Mouse (Mus musculus): ENCODE results near the gene Fbxo36.

Gene Fbxo36

GRCm38 (mm10) chr1:84890503-84890902 lies 50.9 kb downstream of the Fbxo36 start:
- in situ Hi-C loops (cut with MseI, MboI), result no loop called here

GRCm38 (mm10) chr1:84891746-84892145 lies 52.1 kb downstream of the Fbxo36 start:
- in situ Hi-C loops (cut with MseI, MboI), result no loop called here

- in situ Hi-C loops (cut with MseI, MboI), result no loop called here
Measured at GRCm38 (mm10) chr1:84897364-84897763, 57.7 kb downstream of the Fbxo36 start.

GRCm38 (mm10) chr1:84899156-84899555 lies 59.5 kb downstream of the Fbxo36 start:
- in situ Hi-C loops (cut with MseI, MboI), result no loop called here

GRCm38 (mm10) chr1:84904467-84904866 lies 64.8 kb downstream of the Fbxo36 start:
- in situ Hi-C loops (cut with MseI, MboI), result no loop called here

- in situ Hi-C loops (cut with MseI, MboI), result no loop called here
Measured at GRCm38 (mm10) chr1:84910177-84910804, 70.7 kb downstream of the Fbxo36 start.

- in situ Hi-C loops (cut with MseI, MboI), result no loop called here
Measured at GRCm38 (mm10) chr1:84912571-84912970, 72.9 kb downstream of the Fbxo36 start.

- in situ Hi-C loops (cut with MseI, MboI), result no loop called here
Measured at GRCm38 (mm10) chr1:84915010-84915409, 75.4 kb downstream of the Fbxo36 start.

GRCm38 (mm10) chr1:84918865-84919264 lies 79.2 kb downstream of the Fbxo36 start:
- in situ Hi-C loops (cut with MseI, MboI), result no loop called here

- in situ Hi-C loops (cut with MseI, MboI), result no loop called here
Measured at GRCm38 (mm10) chr1:84923432-84923831, 83.8 kb downstream of the Fbxo36 start.

GRCm38 (mm10) chr1:84924134-84924533 lies 84.5 kb downstream of the Fbxo36 start:
- in situ Hi-C loops (cut with MseI, MboI), result no loop called here

GRCm38 (mm10) chr1:84925599-84925998 lies 86.0 kb downstream of the Fbxo36 start:
- in situ Hi-C loops (cut with MseI, MboI), result no loop called here

- in situ Hi-C loops (cut with MseI, MboI), result no loop called here
Measured at GRCm38 (mm10) chr1:84933472-84934150, 94.0 kb downstream of the Fbxo36 start.

GRCm38 (mm10) chr1:84934151-84934502 lies 94.5 kb downstream of the Fbxo36 start:
- in situ Hi-C loops (cut with MseI, MboI), result no loop called here

- in situ Hi-C loops (cut with MseI, MboI), result no loop called here
Measured at GRCm38 (mm10) chr1:84934503-84935333, 95.1 kb downstream of the Fbxo36 start, which contains the start of gene Slc16a14. Gene Slc16a14, minus strand, starts transcription at chr1:84935134.

- in situ Hi-C loops (cut with MseI, MboI), result no loop called here
Measured at GRCm38 (mm10) chr1:84935668-84936067, 96.0 kb downstream of the Fbxo36 start.

- in situ Hi-C loops (cut with MseI, MboI), result no loop called here
Measured at GRCm38 (mm10) chr1:84936716-84937510, 97.3 kb downstream of the Fbxo36 start.

- in situ Hi-C loops (cut with MseI, MboI), result no loop called here
Measured at GRCm38 (mm10) chr1:84939466-84939865, 99.8 kb downstream of the Fbxo36 start.

- in situ Hi-C loops (cut with MseI, MboI), result no loop called here
Measured at GRCm38 (mm10) chr1:84940322-84940721, 100.7 kb downstream of the Fbxo36 start.

GRCm38 (mm10) chr1:84942666-84943065 lies 103.0 kb downstream of the Fbxo36 start:
- in situ Hi-C loops (cut with MseI, MboI), result no loop called here

- in situ Hi-C loops (cut with MseI, MboI), result no loop called here
Measured at GRCm38 (mm10) chr1:84943549-84943948, 103.9 kb downstream of the Fbxo36 start.

- in situ Hi-C loops (cut with MseI, MboI), result no loop called here
Measured at GRCm38 (mm10) chr1:84945950-84946349, 106.3 kb downstream of the Fbxo36 start.
